Mouse (Mus musculus) spleen, postnatal 0 days (tissue): ENCODE results near the gene Oosp1. TPM values are rescaled to one million over a fixed set of nuclear protein-coding genes. Genes with fewer than 3 reads are reported as not detected.

Source experiments
- polyA plus RNA-seq: library from polyadenylated mRNA; unstranded; fragments of >200 nt; fragmentation: Nextera tagmentation; extraction: Ambion mirVana; gene quantifications from 2 replicates; pipeline ENCODE4 v1.2.1, GENCODE M21; 2015

Gene Oosp1
- 0.35 TPM in 1 of 2 replicates, not detected in the other for polyA plus RNA-seq

DNA sequence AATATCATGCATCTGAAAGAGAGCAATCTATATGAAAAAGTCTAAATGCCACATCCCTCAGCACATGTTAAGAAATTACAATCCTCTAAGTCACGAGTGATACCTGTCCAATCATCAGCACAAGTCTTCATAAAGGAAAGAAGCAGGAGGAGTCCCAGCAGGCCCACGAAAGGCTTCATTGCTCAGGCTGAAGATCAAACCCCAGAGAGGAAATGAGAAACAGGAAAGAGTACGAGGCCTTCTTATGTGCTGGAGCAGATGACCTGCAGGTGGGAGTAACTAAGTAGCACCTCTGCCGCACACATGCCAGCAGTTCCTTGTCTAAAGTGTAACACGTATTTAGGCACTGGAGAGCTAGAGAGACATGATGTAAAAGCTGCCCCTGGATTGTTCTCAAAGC lies at the start of gene Oosp1:
Gene Oosp1 (minus strand): TSS at position 312 of the 400 bp plus-strand sequence.

DNA sequence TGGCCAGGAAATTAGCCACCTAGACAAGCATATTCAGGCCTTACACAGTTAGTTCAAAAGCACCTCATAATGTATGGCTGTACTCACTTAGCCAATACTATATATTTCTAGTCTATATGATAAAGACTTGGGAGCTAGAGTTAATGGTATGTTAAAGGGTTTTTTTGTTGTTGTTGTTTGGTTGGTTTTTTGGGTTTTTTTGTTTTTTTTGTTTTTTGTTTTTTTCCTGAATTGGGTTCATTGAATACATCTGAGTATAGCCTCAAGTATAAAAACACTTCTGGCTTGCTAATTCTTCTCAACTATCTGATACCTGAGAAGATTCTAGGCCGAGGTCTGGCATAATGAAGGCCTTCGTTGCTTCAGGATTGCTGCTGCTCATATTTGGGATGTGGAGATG lies 5.8 kb upstream of the Oosp1 start, which contains the start of gene Oosp3:
Gene Oosp3 (plus strand): TSS at position 301 of the 400 bp plus-strand sequence.

GRCm38 (mm10) chr19:11660459-11660858 lies 30.5 kb downstream of the Oosp1 start, which contains the start of gene Oosp2:
Oosp2 (minus strand) TSS chr19:11660559.

GRCm38 (mm10) chr19:11640732-11641131 lies 50.2 kb downstream of the Oosp1 start, which contains the start of gene Ms4a3:
Ms4a3 (minus strand) TSS chr19:11640851.

GRCm38 (mm10) chr19:11623551-11623950 lies 67.4 kb downstream of the Oosp1 start, which contains the start of gene Ms4a2:
Ms4a2 (minus strand) TSS chr19:11623719.

Other genes starting within 250 kb of the Oosp1 start
- 7.8 and 15.8 TPM in 2 replicates for gene Ms4a4b, start 247.6 kb downstream of the Oosp1 start, polyA plus RNA-seq
- gene Ms4a6c, start 221.8 kb downstream of the Oosp1 start, polyA plus RNA-seq = 19.5 and 30.6 TPM in 2 replicates
- 2.3 and 3.2 TPM in 2 replicates for gene Gm8369, start 205.2 kb downstream of the Oosp1 start, polyA plus RNA-seq
- gene Ms4a6b, start 174.6 kb downstream of the Oosp1 start, polyA plus RNA-seq = 5.4 and 10.0 TPM in 2 replicates
- gene Ms4a4d, start 154.3 kb downstream of the Oosp1 start, polyA plus RNA-seq = 4.6 and 6.3 TPM in 2 replicates
- 7.3 and 9.4 TPM in 2 replicates for gene Ms4a6d, start 86.3 kb downstream of the Oosp1 start, polyA plus RNA-seq
- 3.8 and 6.4 TPM in 2 replicates for gene Ms4a2, start 67.4 kb downstream of the Oosp1 start, polyA plus RNA-seq
- gene Ms4a3, start 50.3 kb downstream of the Oosp1 start, polyA plus RNA-seq = 55.4 and 73.6 TPM in 2 replicates
- 0.32 and 0.40 TPM in 2 replicates for gene Oosp2, start 30.6 kb downstream of the Oosp1 start, polyA plus RNA-seq
- not detected in 2 replicates for gene Oosp3, start 5.9 kb upstream of the Oosp1 start, polyA plus RNA-seq
- gene Gif, start 56.4 kb upstream of the Oosp1 start, polyA plus RNA-seq = 0.13 TPM in 1 of 2 replicates, not detected in the other
- 39.4 and 45.3 TPM in 2 replicates for gene Mrpl16, start 79.2 kb upstream of the Oosp1 start, polyA plus RNA-seq
- 5.2 and 5.9 TPM in 2 replicates for gene Stx3, start 128.3 kb upstream of the Oosp1 start, polyA plus RNA-seq
- gene Olfr1417, start 148.1 kb upstream of the Oosp1 start, polyA plus RNA-seq = not detected in 2 replicates
- gene Olfr1418, start 169.9 kb upstream of the Oosp1 start, polyA plus RNA-seq = not detected in 2 replicates
- gene Olfr1419, start 184.0 kb upstream of the Oosp1 start, polyA plus RNA-seq = not detected in 2 replicates
- 0.11 TPM in 1 of 2 replicates, not detected in the other for gene Olfr1420, start 195.4 kb upstream of the Oosp1 start, polyA plus RNA-seq
- gene Patl1, start 221.2 kb upstream of the Oosp1 start, polyA plus RNA-seq = 5.4 and 6.3 TPM in 2 replicates